Mouse (Mus musculus): Measurements from ENCODE around the gene Sh2d2a. TPM values are rescaled to one million over a fixed set of nuclear protein-coding genes. Genes with fewer than 3 reads are reported as not detected.

Sh2d2a gene
- polyA plus RNA-seq (2014; fragmentation: Illumina TruSeq; extraction: RNeasy Lipid Tissue Mini Kit (QIAGEN cat#74804); ENCODE audit: low read depth, low replicate concordance), result not detected

GRCm38 (mm10) chr3:87846650-87847110 is at the start of gene Sh2d2a:
Sh2d2a (plus strand) TSS chr3:87846755.

GRCm38 (mm10) chr3:87824206-87824605 is 22.3 kb upstream of the Sh2d2a start, which contains the start of gene Pear1:
Pear1 (minus strand) TSS chr3:87824306.

DNA sequence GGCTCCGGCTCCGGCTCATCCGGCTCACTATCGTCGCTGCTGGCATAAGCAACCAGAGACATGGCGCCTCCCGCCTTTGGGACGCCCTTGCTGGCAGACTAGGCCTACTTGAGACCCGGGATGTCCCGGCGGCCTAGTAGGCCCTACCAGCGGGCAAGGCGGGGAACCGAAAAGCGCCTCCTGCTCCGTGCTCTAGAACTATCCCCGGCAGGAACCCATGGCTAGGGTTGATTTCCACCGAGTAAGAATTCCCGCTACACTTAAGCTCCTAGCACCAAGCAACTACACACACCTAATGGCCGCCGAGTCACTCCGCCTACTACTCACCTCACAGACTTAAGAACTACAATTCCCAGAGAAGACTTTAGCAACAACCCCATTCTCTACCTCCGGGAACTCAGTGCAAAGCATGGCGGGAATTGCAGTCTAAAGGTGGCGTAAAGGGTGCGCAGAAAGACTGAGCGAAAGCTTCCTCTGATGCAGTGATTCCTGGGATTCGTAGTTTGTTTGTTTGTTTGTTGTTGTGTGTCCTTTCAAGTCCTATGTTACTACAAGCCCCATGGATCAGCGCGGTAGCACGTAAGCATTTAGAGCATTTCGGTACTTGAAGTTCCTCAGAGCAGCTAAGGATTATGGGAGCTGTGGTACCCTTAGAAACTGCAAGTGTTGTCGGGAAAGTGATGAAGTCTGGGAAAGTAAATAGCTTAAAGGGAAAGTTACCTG is 38.9 kb downstream of the Sh2d2a start, which contains the start of gene Prcc:
Prcc (minus strand) TSS at position 328 of the 723 bp plus-strand sequence.

Other genes starting within 250 kb of the Sh2d2a start
- 26.7 TPM for gene Arhgef11, start 229.2 kb upstream of the Sh2d2a start, polyA plus RNA-seq (2014; fragmentation: Illumina TruSeq; extraction: RNeasy Lipid Tissue Mini Kit (QIAGEN cat#74804); ENCODE audit: low read depth, low replicate concordance)
- gene Lrrc71, start 98.1 kb upstream of the Sh2d2a start, polyA plus RNA-seq (2014; fragmentation: Illumina TruSeq; extraction: RNeasy Lipid Tissue Mini Kit (QIAGEN cat#74804); ENCODE audit: low read depth, low replicate concordance), result not detected
- gene Ntrk1, start 51.6 kb upstream of the Sh2d2a start, polyA plus RNA-seq (2014; fragmentation: Illumina TruSeq; extraction: RNeasy Lipid Tissue Mini Kit (QIAGEN cat#74804); ENCODE audit: low read depth, low replicate concordance), result not detected
- not detected for gene Insrr, start 49.8 kb upstream of the Sh2d2a start, polyA plus RNA-seq (2014; fragmentation: Illumina TruSeq; extraction: RNeasy Lipid Tissue Mini Kit (QIAGEN cat#74804); ENCODE audit: low read depth, low replicate concordance)
- 1.3 TPM for gene Pear1, start 22.4 kb upstream of the Sh2d2a start, polyA plus RNA-seq (2014; fragmentation: Illumina TruSeq; extraction: RNeasy Lipid Tissue Mini Kit (QIAGEN cat#74804); ENCODE audit: low read depth, low replicate concordance)
- gene Prcc, start 38.9 kb downstream of the Sh2d2a start, polyA plus RNA-seq (2014; fragmentation: Illumina TruSeq; extraction: RNeasy Lipid Tissue Mini Kit (QIAGEN cat#74804); ENCODE audit: low read depth, low replicate concordance), result 4.7 TPM
- 152 TPM for gene Hdgf, start 59.6 kb downstream of the Sh2d2a start, polyA plus RNA-seq (2014; fragmentation: Illumina TruSeq; extraction: RNeasy Lipid Tissue Mini Kit (QIAGEN cat#74804); ENCODE audit: low read depth, low replicate concordance)
- 102 TPM for gene Mrpl24, start 72.8 kb downstream of the Sh2d2a start, polyA plus RNA-seq (2014; fragmentation: Illumina TruSeq; extraction: RNeasy Lipid Tissue Mini Kit (QIAGEN cat#74804); ENCODE audit: low read depth, low replicate concordance)
- 19.4 TPM for gene Isg20l2, start 83.6 kb downstream of the Sh2d2a start, polyA plus RNA-seq (2014; fragmentation: Illumina TruSeq; extraction: RNeasy Lipid Tissue Mini Kit (QIAGEN cat#74804); ENCODE audit: low read depth, low replicate concordance)
- 11.0 TPM for gene Rrnad1, start 84.0 kb downstream of the Sh2d2a start, polyA plus RNA-seq (2014; fragmentation: Illumina TruSeq; extraction: RNeasy Lipid Tissue Mini Kit (QIAGEN cat#74804); ENCODE audit: low read depth, low replicate concordance)
- gene Crabp2, start 101.9 kb downstream of the Sh2d2a start, polyA plus RNA-seq (2014; fragmentation: Illumina TruSeq; extraction: RNeasy Lipid Tissue Mini Kit (QIAGEN cat#74804); ENCODE audit: low read depth, low replicate concordance), result not detected
- 11.4 TPM for gene Nes, start 124.3 kb downstream of the Sh2d2a start, polyA plus RNA-seq (2014; fragmentation: Illumina TruSeq; extraction: RNeasy Lipid Tissue Mini Kit (QIAGEN cat#74804); ENCODE audit: low read depth, low replicate concordance)
- gene Bcan, start 153.5 kb downstream of the Sh2d2a start, polyA plus RNA-seq (2014; fragmentation: Illumina TruSeq; extraction: RNeasy Lipid Tissue Mini Kit (QIAGEN cat#74804); ENCODE audit: low read depth, low replicate concordance), result 1.7 TPM
- not detected for gene Hapln2, start 180.8 kb downstream of the Sh2d2a start, polyA plus RNA-seq (2014; fragmentation: Illumina TruSeq; extraction: RNeasy Lipid Tissue Mini Kit (QIAGEN cat#74804); ENCODE audit: low read depth, low replicate concordance)
- gene Gpatch4, start 196.4 kb downstream of the Sh2d2a start, polyA plus RNA-seq (2014; fragmentation: Illumina TruSeq; extraction: RNeasy Lipid Tissue Mini Kit (QIAGEN cat#74804); ENCODE audit: low read depth, low replicate concordance), result 11.0 TPM
- 37.4 TPM for gene Naxe, start 211.7 kb downstream of the Sh2d2a start, polyA plus RNA-seq (2014; fragmentation: Illumina TruSeq; extraction: RNeasy Lipid Tissue Mini Kit (QIAGEN cat#74804); ENCODE audit: low read depth, low replicate concordance)
- not detected for gene Ttc24, start 231.5 kb downstream of the Sh2d2a start, polyA plus RNA-seq (2014; fragmentation: Illumina TruSeq; extraction: RNeasy Lipid Tissue Mini Kit (QIAGEN cat#74804); ENCODE audit: low read depth, low replicate concordance)
- gene Iqgap3, start 235.2 kb downstream of the Sh2d2a start, polyA plus RNA-seq (2014; fragmentation: Illumina TruSeq; extraction: RNeasy Lipid Tissue Mini Kit (QIAGEN cat#74804); ENCODE audit: low read depth, low replicate concordance), result 0.47 TPM

All from adrenal gland, adult 10 weeks (tissue).